Mouse (Mus musculus) small intestine, adult 2 months (tissue): ENCODE measurements at regions not wholly inside any gene's neighbourhood (a gene's known extent, or its start where the extent isn't known, plus 50 kb on each side); places are given as distances from the start of the nearest gene placed in this dataset.

Experiments used
- H3K27ac ChIP-seq: fragments of 200-500 bp; 2 replicates; pipeline ENCODE4 v1.5.1; 2012; ENCODE audit warnings: low read depth, low read length, control low read depth, inconsistent platforms; ENCODE audit not compliant: insufficient read depth
- H3K27me3 ChIP-seq: fragments of 200-500 bp; 2 replicates; pipeline ENCODE4 v1.6.1; 2012; ENCODE audit warnings: mild to moderate bottlenecking, moderate library complexity, low read length, inconsistent platforms; ENCODE audit not compliant: control insufficient read depth, insufficient read depth
- H3K36me3 ChIP-seq: fragments of 200-500 bp; 2 replicates; pipeline ENCODE4 v1.6.1; 2012; ENCODE audit warnings: mild to moderate bottlenecking, low read length, control low read depth, inconsistent platforms; ENCODE audit not compliant: control insufficient read depth, insufficient read depth
- H3K4me1 ChIP-seq: fragments of 200-500 bp; 2 replicates; pipeline ENCODE4 v1.6.1; 2012; ENCODE audit warnings: low read length, inconsistent platforms, mixed read lengths; ENCODE audit not compliant: control insufficient read depth, insufficient read depth, insufficient read length
- H3K4me3 ChIP-seq: fragments of 200-500 bp; 2 replicates; pipeline ENCODE4 v1.5.1; 2012; ENCODE audit warnings: low read depth, mild to moderate bottlenecking, control low read depth, inconsistent platforms, low read length, moderate library complexity
- CTCF ChIP-seq: fragments of 200-500 bp; IDR thresholded peaks from 2 replicates; pipeline ENCODE4 v1.5.1; 2012; ENCODE audit warnings: low read depth, mild to moderate bottlenecking, control low read depth, inconsistent platforms, low read length, moderate library complexity, mixed read lengths; ENCODE audit not compliant: insufficient replicate concordance, insufficient read length; ENCODE audit errors: extremely low read depth
- POLR2A ChIP-seq: fragments of 200-500 bp; IDR thresholded peaks from 2 replicates; pipeline ENCODE4 v1.6.1; 2012; ENCODE audit warnings: low read depth, mild to moderate bottlenecking, control low read depth, inconsistent platforms, low read length, moderate library complexity
- WGBS: fragments of 180-500 bp; shearing (Covaris S2); methylation state at CpG from one replicate; pipeline ENCODE4 v1.1.7; 2018; 5-methylcytosine and 5-hydroxymethylcytosine counted together

DNA sequence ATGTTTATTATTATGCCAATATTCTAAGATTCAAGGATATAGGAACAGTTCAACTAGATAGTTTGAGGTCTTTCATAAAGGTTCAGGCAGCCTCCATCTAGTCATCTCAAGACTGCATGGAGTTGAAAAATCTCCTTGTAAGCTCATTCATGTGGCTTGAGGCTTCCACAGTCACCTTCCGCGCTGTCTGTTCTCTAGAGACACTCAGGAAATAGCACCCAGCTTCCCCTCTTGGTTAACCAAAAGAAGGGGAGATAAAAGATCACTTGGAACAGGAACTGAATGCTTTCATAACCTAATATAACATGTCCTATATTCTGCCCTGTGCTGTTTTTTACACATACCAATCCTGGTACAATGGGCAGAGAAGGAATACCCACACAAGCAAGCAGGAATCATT is 206.3 kb upstream of the Ercc4 start:
- Histone ChIP-seq H3K27ac (no peak overlapping the region), H3K36me3 (no peaks in the 10 kb centered on the region), H3K4me3 (no peak overlapping the region), H3K27me3 (no peaks in the 10 kb centered on the region), H3K4me1 (no peaks in the 10 kb centered on the region)
- 75% methylated on average over 2 of the region's 2 CpGs for WGBS
- TF ChIP-seq POLR2A (no peak), CTCF (no peak)

DNA sequence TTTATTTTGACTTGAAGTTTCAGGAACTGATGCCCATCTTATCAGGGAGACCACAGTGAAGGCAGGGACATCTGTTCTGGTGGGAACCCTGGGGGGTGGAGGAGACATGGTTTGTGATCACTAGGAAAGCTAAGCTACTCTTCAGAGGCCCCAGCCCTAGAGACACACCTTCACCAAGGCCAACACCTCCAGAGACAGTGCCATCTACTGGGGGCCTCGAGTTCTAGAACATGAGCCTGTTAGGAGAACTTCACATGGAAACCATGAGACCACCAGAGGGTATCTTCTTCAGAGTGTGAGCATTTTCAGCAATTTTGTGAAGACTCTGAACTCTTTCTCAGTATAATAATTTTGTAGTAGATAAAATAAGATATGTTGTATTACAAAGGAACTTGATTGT is 204.5 kb upstream of the Ercc4 start:
- no peak for TF ChIP-seq POLR2A
- no peak for TF ChIP-seq CTCF
- no peaks in the 10 kb centered on the region for H3K27me3 ChIP-seq
- H3K4me3 ChIP-seq, result no peak overlapping the region
- H3K4me1 ChIP-seq, result no peaks in the 10 kb centered on the region
- 30% methylated on average over 1 of the region's 1 CpGs for WGBS
- no peaks in the 10 kb centered on the region for H3K36me3 ChIP-seq
- H3K27ac ChIP-seq, result no peak overlapping the region

DNA sequence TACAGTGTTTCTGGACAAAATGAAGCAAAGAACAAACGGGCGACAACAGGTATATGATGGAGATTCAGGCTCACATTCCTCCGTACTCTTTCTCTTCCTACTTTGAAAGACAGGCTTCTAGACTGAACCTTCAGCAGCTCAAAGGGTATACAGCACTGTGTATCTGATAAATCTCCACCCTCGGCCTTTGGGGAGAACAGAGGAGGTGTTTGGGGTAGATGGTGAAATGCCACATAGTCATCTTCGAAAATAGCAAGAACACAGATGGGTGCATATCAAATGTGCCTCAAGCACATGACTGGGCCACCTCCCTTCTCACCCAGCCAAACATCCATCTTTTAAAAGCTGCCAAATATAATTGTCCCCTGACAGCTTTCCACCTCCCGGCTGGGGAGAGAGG is 184.8 kb upstream of the Ercc4 start:
- no peaks in the 10 kb centered on the region for H3K4me1 ChIP-seq
- no peak overlapping the region for H3K27ac ChIP-seq
- H3K27me3 ChIP-seq, result no peaks in the 10 kb centered on the region
- TF ChIP-seq CTCF, result no peak
- TF ChIP-seq POLR2A, result no peak
- 89% methylated on average over 6 of the region's 6 CpGs for WGBS
- H3K4me3 ChIP-seq, result no peak overlapping the region
- H3K36me3 ChIP-seq, result no peaks in the 10 kb centered on the region

DNA sequence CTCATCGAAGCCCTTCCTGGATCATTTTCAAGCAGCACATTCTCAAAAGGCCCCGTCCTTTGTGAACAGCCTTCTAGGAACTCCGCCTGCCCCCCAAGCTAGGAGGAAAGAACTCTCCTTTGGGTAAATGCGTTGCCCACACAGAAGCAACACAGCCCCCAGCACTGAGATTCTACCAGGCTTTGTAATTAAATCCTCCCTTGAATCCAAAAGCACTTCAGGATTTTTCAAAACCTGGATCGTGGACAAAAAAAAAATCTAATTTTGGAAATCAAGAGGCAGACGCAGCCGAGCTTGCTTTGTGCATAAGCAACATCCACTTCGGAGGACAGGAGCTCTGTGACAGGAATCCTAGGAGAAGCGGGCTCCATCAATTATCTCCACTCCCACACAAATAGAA is 183.6 kb upstream of the Ercc4 start:
- H3K27ac ChIP-seq, result no peak overlapping the region
- H3K4me1 ChIP-seq, result no peaks in the 10 kb centered on the region
- no peaks in the 10 kb centered on the region for H3K27me3 ChIP-seq
- no peak for TF ChIP-seq POLR2A
- no peak for TF ChIP-seq CTCF
- H3K36me3 ChIP-seq, result no peaks in the 10 kb centered on the region
- H3K4me3 ChIP-seq, result no peak overlapping the region
- WGBS, result 82% methylated on average over 9 of the region's 9 CpGs

DNA sequence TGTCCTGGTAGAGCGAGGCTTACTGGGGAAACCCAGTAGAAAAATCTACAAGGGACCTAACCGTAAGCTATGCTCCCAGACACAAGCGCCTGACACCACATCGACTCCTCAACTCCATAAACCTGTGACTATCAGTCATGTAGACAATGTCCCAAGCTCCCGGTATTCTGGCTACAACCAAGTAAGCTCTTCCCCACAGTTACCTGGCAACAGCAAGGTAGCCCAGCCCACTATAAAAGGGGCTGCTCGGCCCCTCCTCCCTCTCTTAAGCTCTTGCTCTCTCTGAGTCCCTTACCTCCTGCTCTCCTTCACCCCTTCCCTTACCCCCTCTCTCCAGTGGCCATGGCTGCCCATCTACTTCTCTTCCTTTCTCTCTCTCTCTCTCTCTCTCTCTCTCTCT is 178.4 kb upstream of the Ercc4 start:
- no peak for TF ChIP-seq POLR2A
- TF ChIP-seq CTCF, result no peak
- H3K36me3 ChIP-seq, result no peaks in the 10 kb centered on the region
- no peak overlapping the region for H3K4me3 ChIP-seq
- no peaks in the 10 kb centered on the region for H3K27me3 ChIP-seq
- 66% methylated on average over 6 of the region's 6 CpGs for WGBS
- no peaks in the 10 kb centered on the region for H3K4me1 ChIP-seq
- H3K27ac ChIP-seq, result no peak overlapping the region

- no peaks in the 10 kb centered on the region for H3K4me1 ChIP-seq
- TF ChIP-seq CTCF, result no peak
- TF ChIP-seq POLR2A, result no peak
- H3K36me3 ChIP-seq, result no peaks in the 10 kb centered on the region
- H3K27me3 ChIP-seq, result no peaks in the 10 kb centered on the region
- no peak overlapping the region for H3K27ac ChIP-seq
- H3K4me3 ChIP-seq, result no peak overlapping the region
- 89% methylated on average over 3 of the region's 3 CpGs for whole genome bisulfite sequencing
These were observed 176.5 kb upstream of the Ercc4 start for GRCm38 (mm10) chr16:12932959-12933358.

DNA sequence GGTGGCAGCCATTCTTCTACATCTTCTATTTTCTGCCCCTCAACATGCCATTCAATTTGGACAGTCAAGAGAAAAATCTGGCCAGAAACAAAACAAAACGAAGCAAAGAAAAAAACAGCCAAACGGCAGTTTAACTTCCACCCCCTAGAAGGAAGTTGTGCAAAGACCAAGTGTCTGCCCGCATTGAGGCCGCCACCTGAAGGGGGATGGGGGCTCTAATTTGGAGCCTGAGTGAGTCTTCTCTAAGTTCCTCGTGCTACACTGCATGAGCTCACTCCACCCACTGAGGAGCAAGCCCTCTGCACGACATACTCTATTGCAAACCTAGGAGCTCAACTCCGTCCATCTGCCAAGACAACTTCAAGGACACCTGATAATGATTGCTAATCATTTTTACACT is 174.9 kb upstream of the Ercc4 start:
- TF ChIP-seq POLR2A, result no peak
- TF ChIP-seq CTCF, result no peak
- WGBS, result 62% methylated on average over 7 of the region's 7 CpGs
- H3K36me3 ChIP-seq, result no peaks in the 10 kb centered on the region
- no peaks in the 10 kb centered on the region for H3K4me1 ChIP-seq
- H3K27me3 ChIP-seq, result no peaks in the 10 kb centered on the region
- no peak overlapping the region for H3K4me3 ChIP-seq
- H3K27ac ChIP-seq, result no peak overlapping the region

- 73% methylated on average over 2 of the region's 2 CpGs for WGBS
- Histone ChIP-seq H3K4me3 (no peak overlapping the region), H3K36me3 (no peaks in the 10 kb centered on the region), H3K27ac (no peak overlapping the region), H3K27me3 (no peaks in the 10 kb centered on the region), H3K4me1 (no peaks in the 10 kb centered on the region)
- TF ChIP-seq POLR2A, result no peak
- TF ChIP-seq CTCF, result no peak
These were observed 174.2 kb upstream of the Ercc4 start for GRCm38 (mm10) chr16:12935266-12935665.
